Mouse (Mus musculus): ENCODE measurements around the gene Plxdc1.
"Not testable (repeated sequence)": the region's sequence is repeated elsewhere in the genome, so short reads cannot be mapped to it uniquely, and the experiment has no call there.

- TF ChIP-seq CTCF (IDR thresholded peaks at IDR 0.05; ENCODE audit: low read depth, low read length); TAL1 (conservative IDR thresholded peaks at IDR 0.05; ENCODE audit: low read depth, low read length); GATA2 (IDR thresholded peaks at IDR 0.05; ENCODE audit: borderline replicate concordance, low read depth, low read length): not testable (repeated sequence)
These were observed 40.4 kb downstream of the Plxdc1 start for GRCm38 (mm10) chr11:97945738-97946289.

Data from G1E (cell line).